Mouse (Mus musculus) urinary bladder, postnatal 25 days (tissue): ENCODE measurements at regions not wholly inside any gene's neighbourhood (a gene's known extent, or its start where the extent isn't known, plus 50 kb on each side); places are given as distances from the start of the nearest gene placed in this dataset.
"Not testable (repeated sequence)": the region's sequence is repeated elsewhere in the genome, so short reads cannot be mapped to it uniquely, and the experiment has no call there.

ENCODE experiments used
- DNase-seq: peaks from one replicate; pipeline ENCODE4 v3.0.0; 2022; ENCODE audit warnings: low spot score

- DNase-seq: no peak
Observed at GRCm38 (mm10) chr15:24348975-24349560, 1064.5 kb downstream of the Basp1 start.

GRCm38 (mm10) chr15:24335876-24336275 lies 1077.7 kb downstream of the Basp1 start:
- not testable (repeated sequence) for DNase-seq

GRCm38 (mm10) chr15:24303123-24303522 lies 1110.4 kb downstream of the Basp1 start:
- not testable (repeated sequence) for DNase-seq

GRCm38 (mm10) chr15:24297236-24297635 lies 1116.3 kb downstream of the Basp1 start:
- DNase-seq: no peak

GRCm38 (mm10) chr15:24296798-24297197 lies 1116.8 kb downstream of the Basp1 start:
- DNase-seq: no peak

- DNase-seq: no peak
Observed at GRCm38 (mm10) chr15:24275100-24275499, 1138.5 kb downstream of the Basp1 start.

GRCm38 (mm10) chr15:24267360-24267759 lies 1146.2 kb downstream of the Basp1 start:
- no peak for DNase-seq
